Mouse (Mus musculus): ENCODE measurements at regions not wholly inside any gene's neighbourhood (a gene's known extent, or its start where the extent isn't known, plus 50 kb on each side); places are given as distances from the start of the nearest gene placed in this dataset.

DNA sequence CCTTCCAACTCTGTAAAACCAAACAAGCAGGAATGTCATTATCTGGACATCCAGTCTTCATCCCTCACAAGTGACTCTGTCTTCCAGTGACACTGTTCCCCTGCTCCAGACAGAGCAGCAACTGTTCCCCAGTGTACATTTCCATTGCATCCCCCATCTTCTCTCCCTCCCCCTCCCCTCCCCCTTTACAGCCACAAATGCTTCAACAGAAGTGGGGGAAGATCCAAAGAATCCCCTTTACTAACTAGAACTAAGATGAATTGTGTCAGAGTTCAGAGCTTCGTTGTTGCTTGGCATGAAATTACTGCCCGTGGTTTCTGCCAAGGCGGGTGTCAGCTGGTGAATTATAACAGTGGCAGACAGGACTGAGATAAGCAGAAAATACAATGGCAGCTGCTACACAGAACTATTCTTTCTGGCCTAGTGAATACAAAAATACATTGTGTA is 673.7 kb upstream of the Marcks start:
- H3K4me3 ChIP-seq (ENCODE audit: low read depth, low read length) = no peak overlapping the region
- TF ChIP-seq POLR2A (IDR thresholded peaks at IDR 0.05; ENCODE audit: insufficient read depth, low read length) = no peak
- H3K9me3 ChIP-seq (replicated peaks; ENCODE audit: control insufficient read depth, insufficient read depth, low read length, poor library complexity, severe bottlenecking) = 0 out of 2 replicates have a peak, but pooled peaks cover 2% of the 10 kb centered on the region
- H3K4me1 ChIP-seq (ENCODE audit: control insufficient read depth, insufficient read depth, low read length) = no peaks in the 10 kb centered on the region
- H3K9ac ChIP-seq (ENCODE audit: low read depth, poor library complexity, severe bottlenecking) = no peak overlapping the region
- H3K36me3 ChIP-seq (ENCODE audit: control insufficient read depth, insufficient read depth, low read length, poor library complexity, severe bottlenecking) = no peaks in the 10 kb centered on the region
- H3K27me3 ChIP-seq (ENCODE audit: control insufficient read depth, insufficient read depth, low read length, poor library complexity, severe bottlenecking) = no peaks in the 10 kb centered on the region
- H3K27ac ChIP-seq (ENCODE audit: insufficient read depth, low read length) = no peak overlapping the region

DNA sequence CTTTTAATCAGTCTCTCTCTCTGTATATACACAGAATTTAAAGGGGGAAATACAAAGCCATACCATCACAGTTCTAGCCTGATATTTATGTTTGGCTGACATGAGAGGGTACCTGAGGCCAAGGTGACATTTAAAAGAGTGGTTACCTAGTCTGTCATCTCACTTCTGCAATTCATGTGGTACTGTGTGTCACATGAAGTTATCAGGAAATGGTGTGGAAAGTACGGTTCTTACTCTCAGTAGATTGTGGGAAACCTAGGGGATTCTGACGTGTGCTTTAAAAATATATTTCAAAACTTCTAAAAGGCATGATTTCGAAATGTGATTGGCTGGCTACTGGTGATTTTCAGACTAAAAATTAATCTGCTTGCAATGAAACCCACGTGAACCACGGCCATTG is 673.1 kb upstream of the Marcks start:
- Histone ChIP-seq H3K9ac (ENCODE audit: low read depth, poor library complexity, severe bottlenecking) (no peak overlapping the region), H3K27me3 (ENCODE audit: control insufficient read depth, insufficient read depth, low read length, poor library complexity, severe bottlenecking) (no peaks in the 10 kb centered on the region), H3K27ac (ENCODE audit: insufficient read depth, low read length) (no peak overlapping the region), H3K9me3 (replicated peaks; ENCODE audit: control insufficient read depth, insufficient read depth, low read length, poor library complexity, severe bottlenecking) (0 out of 2 replicates have a peak, but pooled peaks cover 2% of the 10 kb centered on the region), H3K4me1 (ENCODE audit: control insufficient read depth, insufficient read depth, low read length) (no peaks in the 10 kb centered on the region), H3K36me3 (ENCODE audit: control insufficient read depth, insufficient read depth, low read length, poor library complexity, severe bottlenecking) (no peaks in the 10 kb centered on the region), H3K4me3 (ENCODE audit: low read depth, low read length) (no peak overlapping the region)
- no peak for TF ChIP-seq EP300 (IDR thresholded peaks at IDR 0.05; ENCODE audit: insufficient read depth, low read depth, low read length)
- TF ChIP-seq CTCF (IDR thresholded peaks at IDR 0.05; ENCODE audit: low read depth, low read length) = no peak
- no peak for TF ChIP-seq POLR2A (IDR thresholded peaks at IDR 0.05; ENCODE audit: insufficient read depth, low read length)

DNA sequence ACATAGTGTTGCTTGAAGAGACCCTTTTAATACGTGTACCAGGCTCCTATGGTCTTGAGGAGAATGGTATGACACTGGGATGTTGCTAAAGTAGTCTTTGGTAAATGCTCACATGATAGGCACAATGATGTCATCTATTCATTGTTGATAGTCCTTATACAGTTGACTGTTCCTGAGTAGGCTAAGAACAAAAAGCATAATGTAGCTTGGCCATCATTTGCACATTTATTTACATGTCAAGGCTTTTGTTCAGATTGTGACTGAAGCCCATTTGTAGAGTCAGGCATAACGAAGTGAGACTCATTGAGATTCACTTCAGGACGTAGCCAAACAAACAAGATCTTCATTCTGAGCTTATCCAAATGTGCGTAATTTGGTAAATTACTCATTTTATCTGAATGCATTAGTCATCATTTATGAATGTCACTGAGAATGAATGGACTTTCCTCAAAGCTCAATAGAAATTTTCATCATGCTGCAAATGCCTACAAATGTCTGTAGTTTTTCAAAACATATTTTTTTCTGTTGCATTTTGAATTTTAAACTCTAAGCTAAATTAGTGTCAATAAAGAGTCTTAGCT is 664.6 kb upstream of the Marcks start:
- no peaks in the 10 kb centered on the region for H3K4me1 ChIP-seq (ENCODE audit: control insufficient read depth, insufficient read depth, low read length)
- no peak overlapping the region for H3K27ac ChIP-seq (ENCODE audit: insufficient read depth, low read length)
- H3K36me3 ChIP-seq (ENCODE audit: control insufficient read depth, insufficient read depth, low read length, poor library complexity, severe bottlenecking) = no peaks in the 10 kb centered on the region
- no peak overlapping the region for H3K9ac ChIP-seq (ENCODE audit: low read depth, poor library complexity, severe bottlenecking)
- H3K9me3 ChIP-seq (replicated peaks; ENCODE audit: control insufficient read depth, insufficient read depth, low read length, poor library complexity, severe bottlenecking) = no peaks in the 10 kb centered on the region
- no peak overlapping the region for H3K4me3 ChIP-seq (ENCODE audit: low read depth, low read length)
- TF ChIP-seq POLR2A (IDR thresholded peaks at IDR 0.05; ENCODE audit: insufficient read depth, low read length) (no peak), CTCF (IDR thresholded peaks at IDR 0.05; ENCODE audit: low read depth, low read length) (no peak), EP300 (IDR thresholded peaks at IDR 0.05; ENCODE audit: insufficient read depth, low read depth, low read length) (no peak)
- no peaks in the 10 kb centered on the region for H3K27me3 ChIP-seq (ENCODE audit: control insufficient read depth, insufficient read depth, low read length, poor library complexity, severe bottlenecking)

DNA sequence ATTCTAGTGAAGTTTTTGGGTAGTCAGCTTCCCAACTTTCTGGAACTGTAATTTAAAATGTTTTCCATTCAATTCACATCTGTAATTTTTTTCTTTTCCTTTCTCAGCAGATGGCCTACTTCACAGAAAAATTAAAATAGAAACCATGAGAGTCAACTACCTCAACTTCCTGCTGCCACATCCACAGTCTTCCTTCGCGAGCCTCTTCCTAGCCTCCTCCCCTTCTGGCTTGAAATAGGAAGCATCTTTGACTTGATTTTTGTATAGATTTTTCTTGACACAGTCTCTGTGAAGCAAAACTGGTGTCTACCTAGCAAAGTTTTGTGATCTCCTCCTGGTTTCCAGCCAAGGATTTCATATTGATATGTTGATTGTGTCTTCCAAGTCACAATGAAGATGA is 660.7 kb upstream of the Marcks start:
- Histone ChIP-seq H3K4me3 (ENCODE audit: low read depth, low read length) (no peak overlapping the region), H3K27ac (ENCODE audit: insufficient read depth, low read length) (no peak overlapping the region), H3K36me3 (ENCODE audit: control insufficient read depth, insufficient read depth, low read length, poor library complexity, severe bottlenecking) (no peaks in the 10 kb centered on the region), H3K9me3 (replicated peaks; ENCODE audit: control insufficient read depth, insufficient read depth, low read length, poor library complexity, severe bottlenecking) (no peaks in the 10 kb centered on the region), H3K9ac (ENCODE audit: low read depth, poor library complexity, severe bottlenecking) (no peak overlapping the region), H3K4me1 (ENCODE audit: control insufficient read depth, insufficient read depth, low read length) (no peaks in the 10 kb centered on the region), H3K27me3 (ENCODE audit: control insufficient read depth, insufficient read depth, low read length, poor library complexity, severe bottlenecking) (no peaks in the 10 kb centered on the region)
- TF ChIP-seq CTCF (IDR thresholded peaks at IDR 0.05; ENCODE audit: low read depth, low read length) (no peak), POLR2A (IDR thresholded peaks at IDR 0.05; ENCODE audit: insufficient read depth, low read length) (no peak), EP300 (IDR thresholded peaks at IDR 0.05; ENCODE audit: insufficient read depth, low read depth, low read length) (no peak)

DNA sequence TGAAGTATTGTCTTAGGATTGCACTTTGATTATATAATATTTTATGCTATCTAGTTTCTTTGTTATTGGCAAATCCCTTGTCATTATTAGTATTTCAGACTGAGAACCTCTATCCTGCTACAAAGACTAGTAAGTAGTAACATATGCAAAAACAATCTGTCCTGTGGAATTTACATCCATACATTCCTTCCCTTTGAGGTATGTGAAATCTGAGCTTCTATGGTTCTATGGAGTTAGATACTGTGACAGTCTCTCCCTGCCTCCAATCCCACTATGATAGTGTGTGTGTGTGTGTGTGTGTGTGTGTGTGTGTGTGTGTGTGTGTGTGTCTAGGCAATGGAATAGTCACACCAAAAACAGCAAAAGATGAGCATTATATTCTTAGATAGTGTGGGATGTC is 659.6 kb upstream of the Marcks start:
- no peaks in the 10 kb centered on the region for H3K9me3 ChIP-seq (replicated peaks; ENCODE audit: control insufficient read depth, insufficient read depth, low read length, poor library complexity, severe bottlenecking)
- TF ChIP-seq POLR2A (IDR thresholded peaks at IDR 0.05; ENCODE audit: insufficient read depth, low read length) (no peak), EP300 (IDR thresholded peaks at IDR 0.05; ENCODE audit: insufficient read depth, low read depth, low read length) (no peak), CTCF (IDR thresholded peaks at IDR 0.05; ENCODE audit: low read depth, low read length) (no peak)
- H3K4me3 ChIP-seq (ENCODE audit: low read depth, low read length) = no peak overlapping the region
- H3K36me3 ChIP-seq (ENCODE audit: control insufficient read depth, insufficient read depth, low read length, poor library complexity, severe bottlenecking) = no peaks in the 10 kb centered on the region
- H3K4me1 ChIP-seq (ENCODE audit: control insufficient read depth, insufficient read depth, low read length) = no peaks in the 10 kb centered on the region
- no peaks in the 10 kb centered on the region for H3K27me3 ChIP-seq (ENCODE audit: control insufficient read depth, insufficient read depth, low read length, poor library complexity, severe bottlenecking)
- H3K9ac ChIP-seq (ENCODE audit: low read depth, poor library complexity, severe bottlenecking) = no peak overlapping the region
- no peak overlapping the region for H3K27ac ChIP-seq (ENCODE audit: insufficient read depth, low read length)

DNA sequence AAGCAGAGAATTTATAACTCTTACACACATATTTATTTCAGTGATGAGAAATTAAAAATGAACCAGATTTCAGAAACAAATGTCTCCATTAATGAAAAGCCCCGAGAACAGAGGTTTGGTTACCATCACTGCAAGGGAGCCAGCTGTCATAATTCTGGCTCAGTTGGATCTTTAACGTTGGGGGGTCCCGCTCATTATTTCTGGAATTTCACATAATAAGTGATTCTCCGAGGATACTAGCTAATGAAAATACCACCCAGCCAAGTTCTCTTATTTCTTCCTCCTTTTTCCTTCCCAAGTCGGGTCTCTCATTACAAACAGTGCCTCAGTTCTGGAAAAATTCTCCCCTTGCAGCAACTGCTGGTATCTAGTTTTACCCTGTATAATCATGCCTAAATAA is 659.0 kb upstream of the Marcks start:
- H3K27me3 ChIP-seq (ENCODE audit: control insufficient read depth, insufficient read depth, low read length, poor library complexity, severe bottlenecking) = no peaks in the 10 kb centered on the region
- no peak overlapping the region for H3K4me3 ChIP-seq (ENCODE audit: low read depth, low read length)
- no peak overlapping the region for H3K9ac ChIP-seq (ENCODE audit: low read depth, poor library complexity, severe bottlenecking)
- TF ChIP-seq EP300 (IDR thresholded peaks at IDR 0.05; ENCODE audit: insufficient read depth, low read depth, low read length) = no peak
- no peak for TF ChIP-seq POLR2A (IDR thresholded peaks at IDR 0.05; ENCODE audit: insufficient read depth, low read length)
- TF ChIP-seq CTCF (IDR thresholded peaks at IDR 0.05; ENCODE audit: low read depth, low read length) = no peak
- no peaks in the 10 kb centered on the region for H3K4me1 ChIP-seq (ENCODE audit: control insufficient read depth, insufficient read depth, low read length)
- H3K27ac ChIP-seq (ENCODE audit: insufficient read depth, low read length) = no peak overlapping the region
- H3K9me3 ChIP-seq (replicated peaks; ENCODE audit: control insufficient read depth, insufficient read depth, low read length, poor library complexity, severe bottlenecking) = no peaks in the 10 kb centered on the region
- H3K36me3 ChIP-seq (ENCODE audit: control insufficient read depth, insufficient read depth, low read length, poor library complexity, severe bottlenecking) = no peaks in the 10 kb centered on the region

Measured in ES-Bruce4 (cell line).